Mouse (Mus musculus) B cell, adult 67 days (primary cell): ENCODE measurements around the gene Hipk4. TPM values are rescaled to one million over a fixed set of nuclear protein-coding genes. Genes with fewer than 3 reads are reported as not detected.

Experiments used
- total RNA-seq, 2 experiments: library from RNA; stranded (reverse); gene quantifications; 4 replicates each; pipeline ENCODE4 v1.2.4; 2023

Gene Hipk4
- total RNA-seq = not detected

DNA sequence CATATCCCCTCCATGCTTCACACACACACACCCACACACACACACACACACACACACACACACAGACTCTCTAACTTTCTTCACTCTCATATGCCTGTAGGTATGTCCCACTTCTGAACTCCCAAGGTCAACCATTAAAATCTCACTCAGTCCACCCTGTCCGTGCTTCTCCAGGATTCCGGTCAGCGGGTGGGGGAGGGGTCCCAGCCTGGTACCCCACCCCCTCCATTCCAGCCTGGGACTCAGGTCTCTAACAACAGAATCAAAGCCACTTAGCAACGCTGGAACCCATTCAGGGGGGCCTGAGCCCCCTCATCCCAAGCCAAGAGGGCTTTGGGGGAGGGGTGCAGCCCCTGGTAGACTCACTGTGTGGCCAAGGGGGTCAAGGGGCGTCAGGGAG is at the start of gene Hipk4:
Gene Hipk4 (plus strand): TSS at position 301 of the 400 bp plus-strand sequence.

DNA sequence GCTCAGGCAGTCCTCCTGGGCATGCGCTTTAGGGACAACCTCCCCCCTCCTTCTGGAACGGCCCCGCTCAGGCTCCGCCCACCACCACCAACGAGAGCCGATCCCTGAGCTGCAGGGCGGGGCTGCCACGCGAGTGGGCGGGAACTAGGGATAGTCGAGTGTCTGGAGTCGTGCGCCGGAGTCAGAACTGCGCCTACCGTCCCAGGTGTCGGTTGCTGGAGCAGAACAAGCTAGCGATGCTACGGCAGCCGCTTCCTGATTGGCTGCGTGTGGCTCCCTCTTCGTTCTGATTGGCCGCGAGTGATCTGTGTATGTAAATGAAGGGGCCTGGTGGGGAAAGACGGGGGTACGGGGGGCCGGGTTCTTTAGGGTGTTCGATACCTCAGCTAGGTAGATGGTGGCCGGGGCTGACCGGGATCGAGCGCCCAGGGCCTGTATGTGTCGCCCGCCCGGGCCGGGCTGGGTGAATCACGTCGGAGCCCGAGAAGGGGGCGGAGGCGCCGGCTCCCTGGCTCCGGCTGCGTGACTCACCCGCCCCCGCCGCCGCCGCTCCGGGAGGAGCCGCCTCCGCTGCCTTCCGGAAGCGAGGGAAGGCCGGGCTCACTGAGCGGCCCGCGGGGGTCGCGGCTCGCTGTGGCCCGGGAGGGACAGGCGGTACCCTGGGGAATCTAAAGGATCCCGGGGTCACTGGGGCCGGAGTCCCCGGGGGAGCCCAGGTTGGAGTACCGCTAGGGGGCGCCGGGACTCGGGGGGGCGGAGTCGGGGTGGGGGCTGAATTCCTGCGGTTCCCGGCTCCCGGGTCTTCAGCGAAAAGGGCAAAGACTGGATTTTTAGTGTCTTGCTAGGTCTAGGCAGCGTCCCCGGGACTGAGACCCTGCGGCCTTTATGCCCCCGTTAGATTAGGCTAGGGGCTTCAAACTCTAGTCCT is 36.0 kb upstream of the Hipk4 start, which contains the start of gene Sertad1:
Gene Sertad1 (plus strand): TSS at position 141 of the 928 bp plus-strand sequence.

DNA sequence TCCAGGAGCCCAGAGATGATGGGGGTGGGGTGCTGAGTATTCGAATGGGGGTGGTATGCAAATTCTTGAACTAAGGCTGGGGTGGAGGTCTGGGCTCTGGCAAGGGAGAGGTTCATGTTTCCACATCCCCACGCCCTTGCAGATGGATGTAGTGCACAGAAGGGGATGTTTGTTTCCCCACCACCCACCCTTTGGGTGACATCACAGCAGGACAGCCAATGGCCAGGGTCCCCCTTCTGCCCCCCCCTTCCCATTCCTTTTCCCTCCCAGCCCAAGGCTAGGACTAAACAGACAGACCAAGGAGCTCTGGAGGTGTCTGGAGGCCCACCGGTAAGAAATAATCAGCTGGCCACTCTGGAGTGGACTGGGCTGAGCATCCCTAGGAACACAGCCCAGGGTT is 24.0 kb upstream of the Hipk4 start, which contains the start of gene Prx:
Gene Prx (plus strand): TSS at position 289 of the 400 bp plus-strand sequence.

GRCm38 (mm10) chr7:27552931-27553513 is 30.0 kb downstream of the Hipk4 start, which contains the start of the genes Pld3 and 2310022A10Rik:
Pld3 (minus strand) TSS chr7:27553218.
2310022A10Rik (plus strand) TSS chr7:27553233.

Other genes with a start within 250 kb of the Hipk4 start
- gene Ltbp4, start 185.6 kb upstream of the Hipk4 start, total RNA-seq = 1 to 10 TPM; 1.3 to 2.4 TPM
- 100 to 1,000 TPM in 1 of 2 experiments, 10 to 100 TPM in 1; 98.2 to 102 TPM for gene Shkbp1, start 167.2 kb upstream of the Hipk4 start, total RNA-seq
- 1 to 10 TPM in 1 of 2 experiments, not detected in 1; 5.0 TPM for gene Gm20479, start 165.8 kb upstream of the Hipk4 start, total RNA-seq
- 1 to 10 TPM in 1 of 2 experiments, under 1 TPM in 1; 0.18 to 1.2 TPM for gene Sptbn4, start 75.6 kb upstream of the Hipk4 start, total RNA-seq
- 10 to 100 TPM; 68.2 to 79.7 TPM for gene Blvrb, start 75.3 kb upstream of the Hipk4 start, total RNA-seq
- gene Sertad3, start 49.5 kb upstream of the Hipk4 start, total RNA-seq = 10 to 100 TPM; 21.4 to 21.7 TPM
- 10 to 100 TPM; 31.8 to 34.5 TPM for gene Sertad1, start 36.4 kb upstream of the Hipk4 start, total RNA-seq
- under 1 TPM; 0.27 to 0.46 TPM for gene Prx, start 23.9 kb upstream of the Hipk4 start, total RNA-seq
- 10 to 100 TPM; 54.4 to 55.1 TPM for gene Pld3, start 30.0 kb downstream of the Hipk4 start, total RNA-seq
- 10 to 100 TPM; 26.4 to 29.2 TPM for gene 2310022A10Rik, start 30.0 kb downstream of the Hipk4 start, total RNA-seq
- gene Akt2, start 68.3 kb downstream of the Hipk4 start, total RNA-seq = 100 to 1,000 TPM in 1 of 2 experiments, 10 to 100 TPM in 1; 99.1 to 102 TPM
- gene Ttc9b, start 130.6 kb downstream of the Hipk4 start, total RNA-seq = not detected
- gene Map3k10, start 151.3 kb downstream of the Hipk4 start, total RNA-seq = 10 to 100 TPM; 12.6 to 16.5 TPM
- 1 to 10 TPM; 1.3 to 2.2 TPM for gene Zfp607b, start 166.1 kb downstream of the Hipk4 start, total RNA-seq
- 10 to 100 TPM; 21.5 to 22.2 TPM for gene Zfp60, start 208.1 kb downstream of the Hipk4 start, total RNA-seq